Comparison of ENCODE assay signal across 8 mouse cellular contexts in the genomic region with DNA sequence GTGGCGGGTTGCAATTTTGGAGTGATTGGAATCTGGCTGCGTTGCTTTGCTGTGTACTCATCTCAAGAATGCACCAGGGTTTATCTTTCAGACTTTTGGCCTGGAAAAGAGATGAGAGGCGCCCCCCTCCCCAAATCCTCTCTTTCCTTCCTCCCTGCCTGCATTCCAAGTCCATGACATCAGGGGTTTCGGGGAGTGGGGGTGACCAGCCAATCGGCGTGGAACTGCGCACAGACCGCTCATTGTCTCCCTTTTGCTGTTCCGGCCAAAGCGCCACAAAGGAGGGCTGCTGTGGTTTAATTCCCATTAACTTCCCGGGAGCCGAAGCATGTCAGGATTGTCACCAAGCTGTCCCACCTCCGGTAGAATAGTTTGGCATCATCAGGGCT. TPM values are rescaled to one million over a fixed set of nuclear protein-coding genes. Genes with fewer than 3 reads are reported as not detected.
DNase-seq lines count a peak whose midpoint lies in the region; ATAC-seq lines count a peak whose summit lies in the region.

No protein-coding gene starts in this region.

- no peaks in the 10 kb centered on the region for H3K9me3 ChIP-seq in hindbrain, embryonic 14.5 days (ENCODE audit: control insufficient read depth, low read length)

- no peaks in the 10 kb centered on the region for H3K36me3 ChIP-seq in hindbrain, embryonic 14.5 days (replicated peaks; ENCODE audit: control insufficient read depth, insufficient read depth)

- H3K9ac ChIP-seq in hindbrain, embryonic 14.5 days = peak overlapping the region; percentile 98

- H3K4me1 ChIP-seq in hindbrain, embryonic 14.5 days (replicated peaks; ENCODE audit: control insufficient read depth, insufficient read depth, low read length) = peaks cover 36% of the 10 kb centered on the region

- WGBS in hindbrain, embryonic 14.5 days = under 1% methylated on average over 13 of the region's 13 CpGs

- ATAC-seq in hindbrain, embryonic 14.5 days (ENCODE audit: low FRiP score) = peak; percentile 71
- ATAC-seq in granulocyte monocyte progenitor cell, adult 5-6 weeks (replicated peaks; ENCODE audit: poor library complexity, severe bottlenecking) = no peak

- DNase-seq in R1 (ENCODE audit: low read depth, low spot score) = peak; percentile 94
- peak; percentile 63 to 69 for DNase-seq in cerebellum, postnatal 14 days
- DNase-seq in frontal cortex, postnatal 25 days (ENCODE audit: low spot score in 2 of 2) = peak; percentile 20 to 39
- peak; percentile 78 for DNase-seq in hindbrain, embryonic 14.5 days (ENCODE audit: low spot score)
- DNase-seq in layer of hippocampus, postnatal 36 days = peak; percentile 62 to 71
- DNase-seq in lung, postnatal 10 days = peak; percentile 92
- DNase-seq in right cerebral cortex, adult 18-20 months = peak; percentile 55

- peak overlapping the region; percentile 91 for H3K4me3 ChIP-seq in hindbrain, embryonic 14.5 days (replicated peaks; ENCODE audit: low read length)

- no peaks in the 10 kb centered on the region for H3K27me3 ChIP-seq in hindbrain, embryonic 14.5 days (ENCODE audit: control insufficient read depth, insufficient read depth, low read length)

- peak overlapping the region; percentile 72 for H3K4me2 ChIP-seq in hindbrain, embryonic 14.5 days (replicated peaks)

- H3K27ac ChIP-seq in hindbrain, embryonic 14.5 days = peak overlapping the region; percentile 95

RNA-seq across cellular contexts. Expression of gene Cnn3, which starts 1.2 kb away (rescaled TPM):
- polyA plus RNA-seq in hindbrain, embryonic 14.5 days (2014; fragmentation: Nextera tagmentation; extraction: Ambion mirVana) = 436 and 444 TPM in 2 replicates
- total RNA-seq in layer of hippocampus, postnatal 36 days (2021) = 100 to 1,000 TPM in 1 of 2 experiments, 10 to 100 TPM in 1; 98.4 to 111 TPM
- total RNA-seq in granulocyte monocyte progenitor cell, adult 5-6 weeks (2014; fragmentation: Nextera tagmentation) = 34.5 and 37.7 TPM in 2 replicates
- 24.6 and 28.0 TPM in 2 replicates for total RNA-seq in granulocyte monocyte progenitor cell, adult 5-6 weeks (2017)

Comparison
In these comparisons a context has a peak if more than half of its experiments do, and no peak if none do; other contexts are left out.
1. DNase-seq: peak in every context shown above with its lines; median percentile 94 in R1; 92 in lung, postnatal 10 days; 78 in hindbrain, embryonic 14.5 days; 66 in layer of hippocampus, postnatal 36 days; 66 in cerebellum, postnatal 14 days; 55 in right cerebral cortex, adult 18-20 months; 30 in frontal cortex, postnatal 25 days.